Mouse (Mus musculus) heart, postnatal 0 days (tissue): Measurements from ENCODE around the gene Pdzrn4.

ENCODE experiments used
- CTCF ChIP-seq: IDR thresholded peaks from 2 replicates; pipeline ENCODE4 v1.5.1; 2016; ENCODE audit warnings: antibody characterized with exemption, control low read depth, low read depth
- EP300 ChIP-seq: IDR thresholded peaks from 2 replicates; pipeline ENCODE4 v1.6.1; 2016; ENCODE audit warnings: antibody characterized with exemption, low read depth

DNA sequence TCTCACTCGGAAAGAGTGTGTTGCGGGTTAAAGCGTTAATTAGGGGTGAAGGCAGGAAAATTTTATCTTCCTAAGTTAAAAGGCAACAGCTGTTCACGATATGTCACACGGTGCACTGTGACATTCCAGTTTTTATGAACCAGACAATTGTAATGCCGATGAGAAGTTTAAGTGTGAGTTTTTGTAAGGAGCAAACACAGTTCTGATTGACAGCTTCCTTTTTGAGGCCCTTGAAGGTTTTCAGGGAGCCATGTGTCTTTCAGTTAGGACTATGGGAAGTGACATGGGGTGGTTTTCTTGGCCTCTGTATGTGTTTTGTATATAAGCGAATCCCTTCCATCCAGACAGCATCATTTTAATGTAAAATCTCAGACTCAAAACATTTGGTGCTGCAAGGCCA lies 20.0 kb downstream of the Pdzrn4 start:
- TF ChIP-seq EP300 (no peak), CTCF (no peak)
